Mouse (Mus musculus) ES-Bruce4 (cell line): ENCODE measurements at regions not wholly inside any gene's neighbourhood (a gene's known extent, or its start where the extent isn't known, plus 50 kb on each side); places are given as distances from the start of the nearest gene placed in this dataset.
"Not testable (repeated sequence)": the region's sequence is repeated elsewhere in the genome, so short reads cannot be mapped to it uniquely, and the experiment has no call there.

Experiments
- CTCF ChIP-seq: IDR thresholded peaks from one replicate; pipeline ENCODE4 v1.8.1; 2011; ENCODE audit warnings: low read depth, low read length
- POLR2A ChIP-seq: IDR thresholded peaks from one replicate; pipeline ENCODE4 v1.8.1; 2011; ENCODE audit warnings: low read length; ENCODE audit not compliant: insufficient read depth

DNA sequence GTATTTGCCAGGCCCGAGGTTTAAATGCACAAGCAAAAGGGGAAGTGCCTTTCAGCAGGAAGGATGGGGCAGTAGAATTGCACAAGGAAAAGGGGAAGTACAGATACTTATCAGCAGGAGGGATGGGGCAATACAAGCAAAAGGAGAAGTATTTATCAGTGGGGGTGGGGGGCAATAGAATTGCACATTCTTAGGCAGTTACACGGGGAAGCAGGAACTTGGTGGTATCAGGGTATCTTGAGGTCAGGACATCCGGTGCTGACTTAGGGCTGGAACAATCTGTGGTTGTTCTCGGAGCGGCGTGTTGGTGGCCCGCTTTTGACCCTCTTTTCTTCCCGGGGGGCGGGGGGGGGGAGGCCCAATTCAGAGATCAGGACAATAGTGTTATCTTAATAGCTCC is 112.4 kb upstream of the Tmem150c start:
- not testable (repeated sequence) for TF ChIP-seq POLR2A, CTCF
